Mouse (Mus musculus) liver, embryonic 11.5 days (tissue): Measurements from ENCODE around the gene Gfpt2. TPM values are rescaled to one million over a fixed set of nuclear protein-coding genes. Genes with fewer than 3 reads are reported as not detected.
A peak's percentile ranks its signal among the peaks of the same experiment; 100 is the strongest.

Experiments used
- ATAC-seq: fragments of 200-750 bp; cut with Nextera tagmentation; replicated peaks from 2 replicates; pipeline ENCODE4 v1.8.0; 2017; ENCODE audit warnings: moderate number of reproducible peaks, mild to moderate bottlenecking, moderate TSS enrichment, moderate library complexity; ENCODE audit not compliant: low FRiP score
- DNase-seq: peaks from one replicate; pipeline ENCODE4 v3.0.0-alpha.2; 2017; ENCODE audit warnings: low spot score
- H3K27ac ChIP-seq: fragments of 300-500 bp; sonication (generic); 2 replicates; pipeline ENCODE4 v1.5.1; 2014; ENCODE audit warnings: mild to moderate bottlenecking, low read depth, low read length, control low read depth
- H3K27me3 ChIP-seq: fragments of 300-500 bp; sonication (generic); replicated peaks from 2 replicates; pipeline ENCODE4 v1.6.1; 2014; ENCODE audit warnings: low read length, mixed read lengths; ENCODE audit not compliant: control insufficient read depth, insufficient read depth
- H3K36me3 ChIP-seq: fragments of 300-500 bp; sonication (generic); 2 replicates; pipeline ENCODE4 v1.6.1; 2014; ENCODE audit warnings: mild to moderate bottlenecking, low read length, moderate library complexity, mixed read lengths; ENCODE audit not compliant: control insufficient read depth, insufficient read depth
- H3K4me1 ChIP-seq: fragments of 300-500 bp; sonication (generic); replicated peaks from 2 replicates; pipeline ENCODE4 v1.6.1; 2014; ENCODE audit warnings: low read length, mixed read lengths; ENCODE audit not compliant: control insufficient read depth, insufficient read depth
- H3K4me2 ChIP-seq: fragments of 300-500 bp; sonication (generic); 2 replicates; pipeline ENCODE4 v1.6.1; 2014; ENCODE audit warnings: mild to moderate bottlenecking, control low read depth, moderate library complexity
- H3K4me3 ChIP-seq: fragments of 300-500 bp; sonication (generic); 2 replicates; pipeline ENCODE4 v1.5.1; 2014; ENCODE audit warnings: low read depth, low read length, control low read depth
- H3K9ac ChIP-seq: fragments of 300-500 bp; sonication (generic); 2 replicates; pipeline ENCODE4 v1.6.1; 2014; ENCODE audit warnings: low read depth, low read length, control low read depth
- H3K9me3 ChIP-seq: fragments of 300-500 bp; sonication (generic); 2 replicates; pipeline ENCODE4 v1.6.1; 2016; ENCODE audit warnings: low read length, inconsistent platforms, mixed read lengths; ENCODE audit not compliant: control insufficient read depth
- WGBS: fragments of 180-500 bp; shearing (Covaris S2); extraction: QIAGEN DNeasy Blood & Tissue Kit; methylation state at CpG from one replicate; pipeline ENCODE4 v1.1.7; 2014; 5-methylcytosine and 5-hydroxymethylcytosine counted together
- polyA plus RNA-seq: library from polyadenylated mRNA; unstranded; fragments of >200 nt; fragmentation: Nextera tagmentation; extraction: Ambion mirVana; gene quantifications from 2 replicates; pipeline ENCODE4 v1.2.1, GENCODE M21; 2014

Gfpt2 gene
- polyA plus RNA-seq, 1 experiment from 2014 or later = 6.2 TPM

DNA sequence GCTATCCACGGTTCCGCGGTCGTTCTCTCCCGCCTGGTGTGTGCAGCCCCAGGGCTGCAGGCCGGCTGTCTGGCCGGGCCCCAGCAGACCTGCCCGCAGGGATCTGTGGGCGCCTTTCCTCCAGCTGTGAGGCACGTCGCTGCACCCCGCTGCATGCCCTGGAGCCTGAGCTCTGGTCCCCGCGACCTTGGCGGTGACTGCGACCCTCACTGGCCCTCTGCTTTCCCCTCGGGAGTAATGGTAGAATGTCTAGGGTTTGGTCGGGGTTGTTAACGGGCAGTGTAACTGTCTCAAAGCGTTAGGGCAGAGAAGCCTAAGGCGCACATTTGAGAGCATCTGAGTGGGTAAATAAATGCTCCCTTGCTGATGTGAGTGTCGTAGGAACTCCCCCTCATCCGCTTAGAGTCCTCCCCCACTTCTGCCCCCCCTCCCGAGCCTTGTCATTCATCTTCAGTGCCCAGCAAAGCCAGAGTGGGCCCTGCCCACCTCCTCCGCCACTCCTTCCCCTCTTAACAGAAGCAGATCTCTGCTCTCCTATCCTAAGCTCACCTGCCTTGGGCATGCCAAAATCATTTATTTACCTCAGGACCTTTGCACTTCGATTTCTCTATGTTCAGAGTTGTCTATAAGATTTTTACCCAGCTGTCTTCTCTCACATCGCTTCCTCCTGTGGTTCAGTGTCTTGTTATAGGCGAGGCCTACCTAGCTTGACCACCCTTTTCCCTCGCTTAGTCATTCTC lies 53.3 kb downstream of the Gfpt2 start:
- peak overlapping the region; percentile 95 for H3K4me2 ChIP-seq
- H3K9ac ChIP-seq = peak overlapping the region; percentile 93
- peak; percentile 9; the same call in 1 of the 2 replicates for ATAC-seq
- peak; percentile 71 for DNase-seq
- H3K36me3 ChIP-seq = no peaks in the 10 kb centered on the region
- H3K4me3 ChIP-seq = peak overlapping the region; percentile 94
- peaks cover 29% of the 10 kb centered on the region for H3K4me1 ChIP-seq
- H3K27ac ChIP-seq = peak overlapping the region; percentile 93
- no peaks in the 10 kb centered on the region for H3K9me3 ChIP-seq
- H3K27me3 ChIP-seq = no peaks in the 10 kb centered on the region
- 7% methylated on average over 29 of the region's 29 CpGs for WGBS

- DNase-seq = no peak
- Histone ChIP-seq H3K27ac (peak overlapping the region; percentile 93), H3K27me3 (no peaks in the 10 kb centered on the region), H3K4me2 (peak overlapping the region; percentile 95), H3K4me1 (peaks cover 29% of the 10 kb centered on the region), H3K9me3 (no peaks in the 10 kb centered on the region), H3K9ac (peak overlapping the region; percentile 93), H3K4me3 (peak overlapping the region; percentile 94), H3K36me3 (no peaks in the 10 kb centered on the region)
- ATAC-seq = no peak
- WGBS = 49% methylated on average over 2 of the region's 2 CpGs
Observed at GRCm38 (mm10) chr11:49847811-49848078, 53.8 kb downstream of the Gfpt2 start.

DNA sequence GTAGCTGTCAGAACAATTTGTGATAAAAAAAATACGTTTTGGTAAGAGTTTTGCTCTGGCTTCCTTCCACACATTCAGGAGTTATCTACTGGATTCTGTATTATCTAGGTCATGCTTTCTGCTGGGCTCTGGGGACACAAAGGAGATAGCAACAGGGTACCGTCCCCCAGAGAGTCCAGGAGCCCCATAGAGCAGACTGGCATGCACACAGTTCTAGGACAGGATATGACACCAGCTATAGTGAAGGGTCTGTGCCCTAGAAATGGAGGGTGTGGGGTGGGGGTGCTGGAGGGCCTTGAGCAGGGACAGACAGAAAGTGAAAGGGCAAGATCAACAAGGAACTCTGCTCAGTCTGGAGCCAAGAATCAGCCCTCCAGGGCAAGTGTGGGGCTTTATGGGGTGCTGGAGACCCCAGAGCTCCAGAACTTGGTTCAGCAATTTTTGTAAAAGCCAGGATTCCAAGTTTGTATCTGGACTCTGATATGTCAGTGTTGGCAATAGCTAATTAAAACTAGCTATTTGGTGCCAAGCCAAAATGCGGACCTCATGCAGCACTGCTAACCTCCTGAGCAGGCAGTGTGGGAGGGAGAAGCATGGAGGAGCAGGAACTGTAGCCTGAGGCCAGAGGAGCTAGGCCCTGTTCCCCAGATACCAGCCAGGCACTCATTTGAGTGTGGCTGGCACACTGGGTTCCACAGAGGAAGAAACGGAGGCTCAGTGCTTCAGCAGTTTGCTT lies 54.3 kb downstream of the Gfpt2 start:
- WGBS = 50% methylated on average over 4 of the region's 4 CpGs
- Histone ChIP-seq H3K27me3 (no peaks in the 10 kb centered on the region), H3K9me3 (no peaks in the 10 kb centered on the region), H3K9ac (peak overlapping the region; percentile 46), H3K4me3 (peak overlapping the region; percentile 94), H3K4me2 (peak overlapping the region; percentile 95), H3K27ac (peak overlapping the region; percentile 93), H3K4me1 (peaks cover 28% of the 10 kb centered on the region), H3K36me3 (no peaks in the 10 kb centered on the region)
- no peak for ATAC-seq
- no peak for DNase-seq

- 91% methylated on average over 7 of the region's 7 CpGs for WGBS
- no peak overlapping the region for H3K27ac ChIP-seq
- H3K4me1 ChIP-seq = peaks cover 28% of the 10 kb centered on the region
- no peaks in the 10 kb centered on the region for H3K27me3 ChIP-seq
- DNase-seq = no peak
- peaks cover 1% of the 10 kb centered on the region; the same call in 1 of the 2 replicates for H3K36me3 ChIP-seq
- no peak overlapping the region for H3K4me2 ChIP-seq
- no peaks in the 10 kb centered on the region for H3K9me3 ChIP-seq
- ATAC-seq = no peak
- H3K4me3 ChIP-seq = no peak overlapping the region
- no peak overlapping the region for H3K9ac ChIP-seq
Observed at GRCm38 (mm10) chr11:49850331-49850730, 56.4 kb downstream of the Gfpt2 start.

DNA sequence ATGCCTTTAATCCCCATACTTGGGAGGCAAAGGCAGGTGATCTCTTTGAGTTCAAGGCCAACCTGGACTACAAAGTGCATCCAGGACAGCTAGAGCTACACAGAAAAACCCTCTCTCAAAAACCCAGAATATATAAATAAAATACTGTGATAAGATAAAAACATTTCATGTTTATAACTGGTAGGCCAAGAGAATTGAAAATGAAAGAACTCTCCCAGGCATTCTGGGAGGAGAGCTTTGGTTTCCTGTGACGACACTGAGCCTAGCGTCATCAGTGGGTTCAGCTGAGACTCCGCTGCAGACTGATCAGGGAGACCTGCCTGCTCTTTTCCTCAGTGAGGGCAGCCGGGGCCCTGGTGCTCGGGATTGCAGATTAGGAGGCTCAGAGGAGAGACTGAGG lies 61.2 kb downstream of the Gfpt2 start:
- WGBS = 74% methylated on average over 5 of the region's 5 CpGs
- no peak for ATAC-seq
- no peak for DNase-seq
- H3K9ac ChIP-seq = no peak overlapping the region
- no peaks in the 10 kb centered on the region for H3K9me3 ChIP-seq
- no peaks in the 10 kb centered on the region for H3K27me3 ChIP-seq
- no peak overlapping the region for H3K27ac ChIP-seq
- H3K36me3 ChIP-seq = peaks cover 2% of the 10 kb centered on the region; the same call in 1 of the 2 replicates
- H3K4me2 ChIP-seq = no peak overlapping the region
- peaks cover 18% of the 10 kb centered on the region for H3K4me1 ChIP-seq
- H3K4me3 ChIP-seq = no peak overlapping the region

- peaks cover 30% of the 10 kb centered on the region for H3K4me1 ChIP-seq
- H3K27ac ChIP-seq = no peak overlapping the region
- H3K4me3 ChIP-seq = no peak overlapping the region
- WGBS = 82% methylated on average over 4 of the region's 4 CpGs
- no peak for ATAC-seq
- no peaks in the 10 kb centered on the region for H3K27me3 ChIP-seq
- no peaks in the 10 kb centered on the region for H3K9me3 ChIP-seq
- DNase-seq = no peak
- H3K4me2 ChIP-seq = no peak overlapping the region
- no peak overlapping the region for H3K9ac ChIP-seq
- H3K36me3 ChIP-seq = 0 out of 2 replicates have a peak, but pooled peaks cover 2% of the 10 kb centered on the region
Observed at GRCm38 (mm10) chr11:49861139-49861538, 67.2 kb downstream of the Gfpt2 start.

GRCm38 (mm10) chr11:49863926-49864325 lies 69.9 kb downstream of the Gfpt2 start:
- Histone ChIP-seq H3K9ac (no peak overlapping the region), H3K36me3 (peaks cover 2% of the 10 kb centered on the region; the same call in 1 of the 2 replicates), H3K9me3 (no peaks in the 10 kb centered on the region), H3K27ac (no peak overlapping the region), H3K4me2 (peak overlapping the region; percentile 16; the same call in 1 of the 2 replicates), H3K4me3 (no peak overlapping the region), H3K4me1 (peaks cover 20% of the 10 kb centered on the region), H3K27me3 (no peaks in the 10 kb centered on the region)
- ATAC-seq = peak; percentile 90
- peak; percentile 22 for DNase-seq

DNA sequence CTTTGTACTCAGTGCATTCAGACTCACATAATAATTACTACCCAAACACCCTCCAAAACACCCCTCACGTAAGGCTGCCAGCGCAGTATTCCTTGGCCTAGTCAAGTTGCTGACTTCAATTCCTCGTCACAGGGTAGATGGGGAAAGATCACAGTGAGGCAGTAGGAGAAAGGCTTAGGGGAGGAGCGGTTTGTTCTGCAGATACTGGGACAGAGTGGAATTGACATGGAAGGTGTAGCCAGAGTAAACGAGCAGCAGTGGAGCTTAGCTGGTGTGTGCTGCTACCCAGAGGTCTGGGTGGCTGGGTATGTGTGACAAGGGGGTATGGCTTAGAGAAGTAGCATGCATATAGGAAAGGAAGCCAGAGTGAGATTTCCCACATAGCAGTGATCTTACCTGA lies 73.3 kb downstream of the Gfpt2 start:
- no peak for DNase-seq
- H3K9me3 ChIP-seq = no peaks in the 10 kb centered on the region
- H3K9ac ChIP-seq = no peak overlapping the region; the same call in 1 of the 2 replicates
- no peak overlapping the region for H3K4me2 ChIP-seq
- no peak overlapping the region for H3K4me3 ChIP-seq
- 89% methylated on average over 5 of the region's 5 CpGs for WGBS
- no peak for ATAC-seq
- H3K27me3 ChIP-seq = no peaks in the 10 kb centered on the region
- H3K27ac ChIP-seq = no peak overlapping the region
- peaks cover 9% of the 10 kb centered on the region for H3K4me1 ChIP-seq
- H3K36me3 ChIP-seq = peaks cover 2% of the 10 kb centered on the region; the same call in 1 of the 2 replicates
